Mouse (Mus musculus) heart, adult 11 months (tissue): ENCODE results near the gene Cfap45.

Experiments used
- DNase-seq: peaks from one replicate; pipeline ENCODE4 v3.0.0; 2022

The Cfap45 gene

GRCm38 (mm10) chr1:172520576-172521440 lies at the start of gene Cfap45:
Cfap45 (plus strand) TSS chr1:172520801.
- DNase-seq, result peak; percentile 100

GRCm38 (mm10) chr1:172472909-172473308 lies 47.7 kb upstream of the Cfap45 start:
- no peak for DNase-seq

DNA sequence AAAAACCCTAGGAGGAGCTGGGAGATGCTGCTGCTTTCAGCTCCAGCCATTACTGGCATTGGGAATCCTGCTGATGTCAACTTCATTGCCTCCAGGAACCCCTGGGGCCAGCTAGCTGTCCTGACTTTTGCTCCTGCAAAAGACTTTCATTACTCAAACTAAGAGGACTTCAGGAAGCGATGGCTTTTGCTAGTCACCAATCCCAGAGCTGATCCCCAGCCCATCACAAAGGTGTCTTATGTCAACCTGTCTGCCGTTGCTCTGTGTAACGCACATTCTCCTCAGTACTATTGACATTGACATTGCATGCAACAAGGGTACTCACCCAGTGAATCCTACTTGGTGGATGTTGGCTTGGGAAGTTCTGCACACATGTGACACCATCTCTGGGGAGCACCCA lies 46.4 kb upstream of the Cfap45 start:
- no peak for DNase-seq

DNA sequence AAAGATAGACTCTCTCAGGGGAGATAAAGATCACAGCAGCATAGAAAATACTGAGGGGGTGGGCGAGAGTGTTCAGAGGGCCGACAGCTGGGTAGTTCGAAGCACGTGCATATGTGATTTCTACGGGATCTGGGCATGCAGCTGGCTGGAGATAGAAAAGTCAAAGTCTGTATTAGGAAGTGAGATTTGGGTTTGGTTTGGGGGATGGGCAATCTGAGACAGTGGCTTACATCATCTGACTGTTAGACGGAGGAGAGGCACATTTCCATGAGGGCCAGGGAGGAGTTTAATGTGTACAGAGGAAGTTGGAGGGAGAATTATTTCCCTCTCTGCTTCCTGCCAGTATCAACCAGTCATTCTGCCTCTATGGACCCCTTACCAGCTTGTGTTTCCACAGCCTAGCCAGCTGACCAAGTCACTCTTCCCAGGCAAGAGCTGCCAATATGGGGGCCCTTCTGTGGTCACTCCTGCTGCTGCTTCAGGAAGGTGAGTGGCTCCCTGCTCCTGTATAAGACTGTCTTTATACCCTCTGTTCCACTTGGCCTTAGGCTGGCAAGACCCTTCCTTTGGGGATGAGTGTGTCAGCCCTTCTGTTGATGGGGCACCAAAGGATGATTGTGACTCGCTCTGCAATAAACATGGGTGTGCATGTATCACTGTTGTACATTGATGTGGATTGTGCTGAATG lies 45.4 kb upstream of the Cfap45 start, which contains the start of gene Slamf9:
Gene Slamf9 (plus strand): TSS at position 305 of the 688 bp plus-strand sequence.
- peak; percentile 97 for DNase-seq

DNA sequence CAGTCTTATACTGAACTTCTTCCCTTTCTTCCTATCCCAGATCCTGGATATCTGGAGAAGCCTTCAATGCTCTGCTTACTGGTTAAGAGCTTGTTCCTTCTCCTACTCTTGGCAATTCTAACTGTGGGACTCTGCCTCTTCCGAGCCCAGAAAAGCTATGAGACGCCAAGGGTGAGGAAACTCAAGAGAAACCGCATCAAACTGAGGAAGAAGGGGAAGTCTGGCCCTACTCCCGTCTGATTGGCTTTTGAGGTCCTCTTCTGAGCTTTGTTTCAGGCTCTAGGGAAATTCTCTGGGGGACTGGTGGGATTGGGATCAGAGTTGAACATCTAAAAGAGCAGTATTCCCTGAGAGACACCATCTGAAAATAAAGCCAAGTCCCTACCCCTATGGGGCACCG lies 42.6 kb upstream of the Cfap45 start:
- peak; percentile 93 for DNase-seq

GRCm38 (mm10) chr1:172480376-172480775 lies 40.2 kb upstream of the Cfap45 start:
- DNase-seq, result no peak

GRCm38 (mm10) chr1:172481111-172481510 lies 39.5 kb upstream of the Cfap45 start:
- no peak for DNase-seq

DNA sequence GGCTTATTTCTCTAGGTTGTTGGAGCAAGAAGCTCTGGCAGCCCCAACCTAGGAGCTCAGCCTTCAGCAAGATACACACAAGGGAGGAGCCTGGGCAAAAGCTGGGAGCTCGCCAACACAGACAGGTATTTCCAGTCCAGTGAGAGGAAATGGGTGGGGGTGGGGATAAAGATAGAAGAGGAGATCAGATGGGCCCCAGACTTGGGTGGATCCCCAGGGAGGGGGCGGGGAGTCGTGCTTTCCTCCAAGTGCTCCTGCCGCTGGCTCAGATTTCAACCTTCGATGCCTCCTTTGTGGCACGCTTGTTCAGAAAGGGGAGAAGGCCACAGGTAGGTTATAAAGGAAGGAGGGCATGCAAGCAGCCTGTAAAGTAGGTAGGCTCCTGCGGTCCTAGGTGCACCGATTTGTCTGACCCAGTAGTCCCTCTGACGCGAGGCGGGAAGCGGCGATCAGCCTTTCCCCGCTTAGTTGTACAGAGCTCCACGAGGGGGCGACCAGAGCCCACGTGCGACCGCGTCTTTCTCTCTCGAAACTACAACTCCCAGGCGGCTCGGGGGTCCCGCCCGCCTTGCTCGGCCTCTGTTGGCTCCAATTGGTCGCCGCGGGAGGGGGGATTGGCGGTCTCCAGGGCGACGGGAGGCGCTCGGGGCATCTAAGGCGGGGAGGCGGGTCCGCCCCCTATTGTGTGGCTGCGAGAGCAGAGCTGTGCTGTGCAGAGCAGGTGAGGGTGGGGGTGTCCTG lies 38.9 kb upstream of the Cfap45 start, which contains the start of gene Igsf9:
Gene Igsf9 (plus strand): TSS at position 249 of the 741 bp plus-strand sequence.
- peak; percentile 99 for DNase-seq

GRCm38 (mm10) chr1:172482518-172483360 lies 37.9 kb upstream of the Cfap45 start:
- peak; percentile 89 for DNase-seq

- DNase-seq, result no peak
These were observed 37.3 kb upstream of the Cfap45 start for GRCm38 (mm10) chr1:172483361-172483660.

DNA sequence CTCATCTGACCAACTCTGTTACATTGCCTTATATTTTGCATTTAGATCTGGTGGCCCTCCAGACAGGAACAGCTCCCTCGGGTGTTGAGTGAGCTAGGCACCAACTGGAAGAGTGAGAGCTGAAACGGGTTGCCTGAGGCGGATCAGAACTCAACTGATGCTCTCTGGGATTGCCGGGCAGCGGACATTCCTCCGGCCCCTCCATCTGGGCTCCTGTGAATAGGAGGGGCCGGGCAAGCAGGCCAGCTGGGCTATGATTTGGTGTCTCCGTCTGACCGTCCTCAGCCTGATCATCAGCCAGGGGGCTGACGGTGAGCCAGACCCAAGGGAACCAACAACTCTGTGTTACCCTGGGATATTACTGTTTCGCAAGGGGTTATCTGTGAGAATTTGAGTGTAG lies 36.4 kb upstream of the Cfap45 start:
- DNase-seq, result no peak

- DNase-seq, result no peak
These were observed 35.9 kb upstream of the Cfap45 start for GRCm38 (mm10) chr1:172484671-172485070.

DNA sequence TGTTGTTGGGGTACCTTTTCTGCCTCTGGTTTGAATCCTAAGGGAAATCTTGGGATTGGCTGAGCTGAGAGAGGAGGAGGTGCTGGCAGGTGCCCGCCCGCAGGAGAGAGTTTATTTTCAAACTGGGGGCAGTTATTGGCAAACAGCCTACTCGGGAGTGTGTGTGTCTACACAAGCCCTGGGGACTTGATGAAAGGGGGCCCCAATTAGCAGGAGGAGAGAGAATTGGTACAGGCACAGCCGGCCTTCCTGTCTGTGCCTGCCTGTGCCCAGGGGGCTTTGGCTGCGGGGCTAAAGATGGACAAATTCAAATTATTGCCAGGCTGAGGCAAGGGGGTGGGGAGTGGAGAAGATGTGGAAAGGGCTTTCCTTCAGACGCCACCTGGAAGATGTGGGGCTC lies 34.8 kb upstream of the Cfap45 start:
- no peak for DNase-seq

DNA sequence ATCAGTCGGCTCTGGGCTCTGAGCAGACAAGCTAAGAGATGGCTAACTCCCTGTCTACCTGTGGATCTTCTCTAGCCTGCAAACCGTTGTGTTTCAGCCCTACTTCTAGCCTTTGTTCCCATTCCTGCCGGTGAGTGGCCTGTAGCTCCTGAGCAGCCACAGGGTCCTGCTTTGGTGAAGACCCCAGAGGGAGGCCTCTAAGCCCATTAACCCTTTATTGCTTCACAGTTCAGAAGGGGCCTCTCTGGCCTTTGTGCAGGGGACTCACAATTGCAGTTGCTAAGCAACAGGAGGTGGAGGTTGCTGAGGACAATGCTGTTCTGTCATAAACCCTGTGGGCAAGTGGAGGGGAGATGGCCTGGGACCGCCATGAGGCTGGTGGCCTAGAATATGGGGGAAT lies 34.4 kb upstream of the Cfap45 start:
- no peak for DNase-seq

DNA sequence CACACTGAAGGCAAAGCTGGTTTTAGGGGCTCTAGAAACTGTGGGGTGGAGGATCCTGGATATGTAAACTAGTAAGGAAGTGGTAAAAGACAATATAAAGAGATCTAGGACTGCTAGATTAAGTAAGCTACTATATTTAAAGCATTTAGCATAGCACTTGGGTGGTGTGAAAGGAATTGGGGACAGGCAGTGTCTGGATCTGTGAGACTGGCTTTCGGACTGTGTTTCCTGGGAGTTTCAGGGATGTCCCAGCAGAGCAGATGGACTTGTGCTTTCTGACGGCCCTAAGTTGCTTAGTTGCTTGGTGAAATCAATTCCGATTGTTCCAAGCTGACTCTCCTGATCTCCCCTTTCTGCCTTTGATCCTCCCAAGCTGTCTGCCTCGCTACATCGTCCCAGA lies 34.0 kb upstream of the Cfap45 start:
- DNase-seq, result no peak

- no peak for DNase-seq
These were observed 32.7 kb upstream of the Cfap45 start for GRCm38 (mm10) chr1:172487859-172488258.

DNA sequence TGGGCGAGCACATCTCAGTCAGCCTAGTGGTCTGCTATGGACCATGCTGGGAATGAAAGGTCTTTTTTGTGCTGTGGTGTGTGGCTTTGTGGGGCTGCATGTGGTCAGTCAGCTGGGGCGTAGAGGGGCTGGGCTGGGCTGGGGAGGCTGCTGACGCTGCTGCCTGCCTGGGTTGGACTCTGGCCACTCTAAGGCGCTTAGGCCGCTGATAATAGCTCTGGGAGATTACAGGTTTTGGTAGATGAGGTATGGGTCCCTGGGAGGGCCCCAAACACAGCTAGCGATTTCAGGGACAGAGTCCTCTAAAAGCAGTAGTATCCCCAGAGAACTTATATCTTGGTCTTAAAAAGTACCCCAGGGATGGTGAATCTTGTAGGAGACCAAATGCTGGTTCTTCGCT lies 31.8 kb upstream of the Cfap45 start:
- DNase-seq, result no peak

DNA sequence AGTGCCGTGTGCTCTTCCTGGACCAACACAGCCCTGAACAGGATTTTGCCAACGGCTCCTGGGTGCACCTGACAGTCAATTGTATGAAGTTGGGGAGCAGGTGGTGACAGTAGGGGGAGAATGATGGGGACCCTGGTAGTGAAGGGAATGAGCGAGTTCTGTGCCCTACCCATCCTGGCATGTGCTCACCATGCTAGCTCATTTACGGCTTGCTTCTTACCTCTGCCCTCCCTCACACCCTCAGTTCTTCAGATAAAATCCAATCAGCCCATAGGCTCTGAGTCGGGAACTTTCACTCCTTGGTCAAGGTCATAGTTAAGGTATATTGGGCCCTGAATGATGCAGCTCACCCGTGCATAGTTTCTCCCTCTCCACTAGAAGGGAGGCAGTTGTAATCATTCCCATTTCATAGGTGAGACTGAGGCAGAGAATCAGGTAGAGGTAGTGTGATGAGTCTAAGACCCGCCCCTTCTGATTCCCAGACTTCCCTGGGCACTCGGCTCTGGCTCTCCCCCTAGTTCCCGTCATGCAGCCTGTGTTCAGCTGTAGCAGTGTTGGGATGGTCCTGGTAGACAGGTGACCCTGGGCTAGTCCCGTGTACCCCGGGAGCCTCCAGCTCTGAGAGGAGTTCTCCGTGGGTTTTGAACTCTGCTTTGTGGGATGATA lies 30.9 kb upstream of the Cfap45 start:
- peak; percentile 93 for DNase-seq

DNA sequence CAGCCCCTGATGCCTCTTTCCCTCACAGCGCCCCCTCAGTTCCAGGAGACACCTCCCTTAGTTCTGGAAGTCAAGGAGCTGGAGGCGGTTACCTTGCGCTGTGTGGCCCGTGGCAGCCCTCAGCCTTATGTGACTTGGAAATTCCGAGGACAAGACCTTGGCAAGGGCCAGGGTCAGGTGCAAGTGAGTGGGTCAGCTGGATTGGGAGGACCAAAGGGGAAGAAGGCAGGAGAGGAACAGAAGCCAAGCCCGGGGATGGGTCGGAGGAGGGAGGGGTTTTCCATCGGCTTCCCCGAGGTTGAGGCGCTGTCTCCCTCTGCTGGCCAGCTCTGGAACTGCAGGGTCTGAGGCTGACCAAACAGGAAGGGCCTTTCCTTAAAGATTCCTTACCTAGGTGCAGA lies 30.3 kb upstream of the Cfap45 start:
- peak; percentile 98 for DNase-seq

- DNase-seq, result no peak
These were observed 28.6 kb upstream of the Cfap45 start for GRCm38 (mm10) chr1:172492047-172492446.

DNA sequence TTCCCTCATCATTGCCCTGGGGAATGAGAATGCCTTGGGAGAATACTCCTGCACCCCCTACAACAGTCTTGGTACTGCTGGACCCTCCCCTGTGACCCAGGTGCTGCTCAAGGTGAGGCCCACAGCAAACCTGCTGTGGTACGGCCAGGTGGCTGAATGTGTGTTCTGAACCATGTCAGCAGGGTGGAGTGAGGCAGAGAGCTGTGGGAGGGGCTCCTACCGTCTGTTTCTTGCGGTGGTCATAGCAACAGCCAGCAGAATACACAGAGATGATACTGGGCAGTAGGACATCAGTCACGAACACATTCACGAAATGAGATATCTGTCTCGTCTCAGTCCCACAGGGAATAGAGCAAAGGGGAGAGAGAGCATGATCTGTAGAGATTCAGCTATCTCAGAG lies 27.1 kb upstream of the Cfap45 start:
- no peak for DNase-seq

DNA sequence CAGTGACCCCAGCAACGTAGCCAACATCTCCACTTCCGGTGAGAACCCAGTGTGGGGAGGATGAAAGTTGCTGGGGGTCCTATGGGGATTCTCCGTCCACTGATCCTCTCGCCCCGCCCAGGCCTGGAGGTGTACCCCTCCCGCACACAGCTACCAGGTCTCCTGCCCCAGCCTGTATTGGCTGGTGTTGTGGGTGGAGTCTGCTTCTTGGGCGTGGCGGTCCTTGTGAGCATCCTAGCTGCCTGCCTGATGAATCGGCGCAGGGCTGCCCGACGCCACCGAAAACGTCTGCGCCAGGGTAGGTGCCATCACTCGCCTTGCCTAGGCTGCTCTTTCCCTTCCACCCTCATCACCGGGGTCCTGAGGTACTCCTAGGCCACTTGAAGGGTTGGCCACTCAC lies 24.6 kb upstream of the Cfap45 start:
- no peak for DNase-seq
